Mouse (Mus musculus): ENCODE data around the gene Tmem106c. TPM values are rescaled to one million over a fixed set of nuclear protein-coding genes. Genes with fewer than 3 reads are reported as not detected.
A peak's percentile ranks its signal among the peaks of the same experiment; 100 is the strongest.

Tmem106c gene
- total RNA-seq, 4 experiments from 2014 or later = 32.2 to 37.7 (median 34.1) TPM

DNA sequence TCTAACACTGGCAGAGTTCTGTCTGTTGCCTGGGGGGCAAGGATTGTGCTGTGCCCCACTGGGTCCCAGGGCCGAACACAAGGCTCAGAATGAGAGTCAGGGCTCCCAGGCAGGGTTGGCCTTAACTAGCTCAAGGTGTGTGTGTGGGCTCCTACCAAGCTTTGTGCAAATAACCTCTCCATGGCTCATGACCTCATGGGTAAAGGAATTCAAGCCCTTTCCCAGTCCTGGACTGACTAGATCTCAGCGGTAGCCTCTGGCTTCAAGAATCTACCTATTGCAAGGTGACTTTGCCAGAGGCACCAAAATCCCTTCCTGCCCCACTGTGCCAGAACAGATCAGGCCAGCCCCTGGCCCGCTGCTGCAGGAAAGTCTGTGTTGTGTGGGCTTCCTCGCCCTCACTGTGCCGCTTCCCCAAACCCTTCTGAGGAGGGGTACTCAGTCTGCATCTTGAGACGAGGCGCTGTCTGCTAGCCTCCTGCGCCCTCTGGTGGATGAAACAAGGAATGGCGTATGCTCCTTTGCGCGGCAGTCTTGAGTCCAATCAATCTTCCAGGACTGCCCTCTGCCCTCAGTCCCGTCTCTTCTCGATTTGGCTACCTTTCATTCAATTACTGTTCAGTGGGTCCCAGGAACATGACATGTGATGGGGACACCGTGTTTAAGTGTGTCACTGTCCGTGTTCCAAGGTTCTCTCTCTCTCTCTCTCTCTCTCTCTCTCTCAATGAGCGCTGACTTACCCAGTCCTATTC is 11.7 kb upstream of the Tmem106c start:
- peak in 1 of 2 experiments; percentile 53 for DNase-seq (ENCODE audit: low spot score in 2 of 2)

GRCm38 (mm10) chr15:97952889-97953189 is 11.2 kb upstream of the Tmem106c start:
- DNase-seq (ENCODE audit: low spot score in 2 of 2) = no peak

- no peak for DNase-seq (ENCODE audit: low spot score in 2 of 2)
Observed at GRCm38 (mm10) chr15:97954671-97955070, 9.3 kb upstream of the Tmem106c start.

DNA sequence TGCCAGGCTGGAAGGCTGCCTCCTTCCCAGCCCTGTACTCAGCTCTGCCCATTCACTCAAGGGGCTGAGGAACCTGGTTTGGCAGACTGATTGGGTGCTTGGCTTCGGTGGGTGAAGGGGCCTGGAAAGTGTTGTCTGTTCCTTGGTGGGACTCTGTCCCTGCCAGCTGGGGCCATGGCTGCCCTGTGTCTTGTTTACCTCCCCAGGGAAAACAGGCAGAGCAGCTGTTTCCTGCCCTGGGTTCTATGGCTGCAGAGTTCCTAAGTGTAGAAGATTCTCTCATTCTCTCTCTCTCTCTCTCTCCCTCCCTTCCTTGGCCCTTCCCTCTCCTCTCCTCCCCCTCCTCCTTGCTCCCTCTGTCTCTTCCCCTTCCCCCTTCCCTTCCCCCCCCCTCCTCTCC is 8.7 kb upstream of the Tmem106c start:
- DNase-seq (ENCODE audit: low spot score in 2 of 2) = no peak

DNA sequence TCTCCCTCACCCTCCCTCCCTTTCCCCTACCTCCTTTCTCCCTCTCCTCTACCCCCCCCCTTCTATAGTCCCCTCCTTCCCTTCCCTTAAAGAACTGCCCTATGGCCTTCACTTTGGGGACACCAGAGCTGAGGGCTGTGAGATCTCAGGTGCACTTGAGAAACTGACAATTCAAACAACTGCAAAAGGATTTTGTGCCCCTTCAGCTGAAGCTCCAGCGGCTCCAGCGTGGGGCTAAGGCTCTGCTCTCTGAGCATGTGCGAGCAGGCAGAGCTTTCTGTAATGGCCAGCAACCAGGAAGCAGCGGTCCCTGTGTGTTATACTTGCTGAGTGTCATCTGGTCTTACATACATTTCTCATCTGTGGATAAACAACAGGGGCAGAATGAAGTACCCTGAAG is 8.3 kb upstream of the Tmem106c start:
- no peak for DNase-seq (ENCODE audit: low spot score in 2 of 2)

DNA sequence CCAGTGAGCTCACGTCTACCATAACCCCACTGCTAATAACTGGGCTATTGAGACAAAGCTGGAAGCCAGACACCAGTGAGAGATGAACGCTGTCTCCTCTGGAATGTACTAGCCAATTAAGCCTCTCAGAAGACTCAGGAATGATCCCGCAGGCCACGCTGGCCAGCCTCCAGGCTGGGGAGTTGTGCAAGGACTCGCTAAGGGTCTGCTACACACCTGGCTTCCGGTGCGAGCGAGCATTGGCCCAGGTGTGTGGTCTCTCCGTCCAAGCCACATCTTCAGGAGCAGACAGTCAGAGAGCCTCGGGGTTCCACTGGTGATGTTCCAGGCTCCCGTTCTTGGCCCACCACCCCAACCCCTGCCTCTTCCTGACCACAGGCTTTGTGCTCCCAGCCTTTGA is 7.6 kb upstream of the Tmem106c start:
- DNase-seq (ENCODE audit: low spot score in 2 of 2) = no peak

DNA sequence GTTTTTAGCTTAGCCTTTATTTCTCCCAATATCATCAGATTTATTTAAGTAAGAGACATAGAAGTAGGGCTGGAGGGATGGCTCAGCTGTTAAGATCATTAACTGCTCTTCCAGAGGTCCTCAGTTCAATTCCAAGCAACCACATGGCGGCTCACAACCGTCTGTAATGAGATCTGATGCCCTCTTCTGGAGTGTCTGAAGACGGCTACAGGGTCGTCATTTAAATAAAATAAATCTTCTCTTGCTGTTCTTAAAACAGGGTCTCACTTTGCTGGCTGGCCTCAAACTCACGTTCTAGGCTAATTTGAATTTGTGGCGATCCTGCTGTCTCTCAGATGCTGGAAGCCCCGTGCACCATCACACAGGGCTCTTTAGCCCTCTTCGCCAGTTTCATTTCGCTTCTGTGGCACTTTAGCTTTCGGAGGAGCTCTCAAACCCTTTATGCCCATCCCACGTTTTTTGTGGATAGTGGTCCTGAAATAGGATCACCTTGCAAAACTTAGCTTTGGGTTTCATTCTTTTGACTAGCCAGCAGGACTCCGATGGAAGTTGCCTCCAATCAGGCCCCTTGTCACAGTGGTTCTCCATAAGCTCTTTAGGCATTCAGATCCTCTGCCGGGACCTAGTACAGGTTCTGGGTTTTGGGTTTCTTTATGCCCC is 541 bp upstream of the Tmem106c start:
- DNase-seq (ENCODE audit: low spot score in 2 of 2) = no peak

DNA sequence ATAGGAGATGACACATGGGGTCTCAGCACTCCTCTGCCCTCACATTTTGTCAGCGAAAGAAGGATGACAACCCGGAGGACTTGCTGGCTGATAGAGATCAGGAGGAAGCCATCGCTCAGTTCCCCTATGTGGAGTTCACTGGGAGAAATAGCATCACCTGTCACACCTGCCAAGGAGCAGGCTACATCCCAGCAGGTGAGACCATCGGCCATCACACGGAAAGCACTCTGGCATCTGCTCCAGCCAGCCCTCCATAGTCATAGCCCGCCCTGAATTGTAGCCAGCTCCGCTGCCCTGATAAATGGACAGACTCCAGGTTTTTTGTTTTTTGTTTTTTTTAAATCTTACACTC is 812 bp downstream of the Tmem106c start:
- DNase-seq (ENCODE audit: low spot score in 2 of 2) = no peak

GRCm38 (mm10) chr15:97965311-97966045 is 1.5 kb downstream of the Tmem106c start:
- peak in 1 of 2 experiments; percentile 28 for DNase-seq (ENCODE audit: low spot score in 2 of 2)

- no peak for DNase-seq (ENCODE audit: low spot score in 2 of 2)
Observed at GRCm38 (mm10) chr15:97970299-97970698, 6.3 kb downstream of the Tmem106c start.

DNA sequence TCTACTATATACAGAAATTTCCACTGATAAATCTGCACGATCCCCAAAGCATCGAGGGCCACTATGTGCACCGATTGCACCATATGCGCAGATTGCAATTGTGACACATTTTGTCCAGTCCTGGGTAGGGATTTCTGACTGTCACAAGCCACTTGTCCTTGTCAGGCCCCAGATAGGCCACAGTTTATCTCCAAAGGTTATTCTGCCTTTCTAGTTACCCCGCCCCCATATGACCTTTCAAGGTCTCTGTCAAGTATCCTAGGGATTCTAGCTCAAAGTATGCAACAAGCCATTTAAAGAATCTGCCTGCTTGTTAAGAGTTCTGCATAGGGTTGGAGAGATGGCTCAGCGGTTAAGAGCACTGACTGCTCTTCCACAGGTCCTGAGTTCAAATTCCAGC is 8.6 kb downstream of the Tmem106c start:
- no peak for DNase-seq (ENCODE audit: low spot score in 2 of 2)

- no peak for DNase-seq (ENCODE audit: low spot score in 2 of 2)
Observed at GRCm38 (mm10) chr15:97973248-97974005, 9.4 kb downstream of the Tmem106c start.

DNA sequence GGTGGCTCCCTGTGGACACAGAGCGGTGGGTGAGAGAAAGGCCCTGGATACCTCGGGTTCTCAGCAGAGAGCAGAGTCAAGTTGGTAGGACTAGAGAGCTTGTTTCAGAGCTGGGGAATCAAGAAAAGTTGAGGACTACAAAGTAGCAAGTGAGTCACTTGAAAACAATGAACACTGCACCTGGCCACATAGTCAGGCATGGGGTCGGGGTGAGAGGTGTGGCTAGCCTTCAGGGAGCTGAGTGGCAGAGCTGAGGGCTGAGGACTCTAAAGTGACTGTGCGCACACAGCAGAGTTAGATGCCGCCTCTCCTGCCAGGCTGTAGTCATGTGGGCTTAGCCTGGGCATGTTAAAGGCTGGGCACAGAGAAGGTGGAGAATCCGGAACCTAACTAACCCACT is 17.6 kb downstream of the Tmem106c start:
- no peak for DNase-seq (ENCODE audit: low spot score in 2 of 2)

DNA sequence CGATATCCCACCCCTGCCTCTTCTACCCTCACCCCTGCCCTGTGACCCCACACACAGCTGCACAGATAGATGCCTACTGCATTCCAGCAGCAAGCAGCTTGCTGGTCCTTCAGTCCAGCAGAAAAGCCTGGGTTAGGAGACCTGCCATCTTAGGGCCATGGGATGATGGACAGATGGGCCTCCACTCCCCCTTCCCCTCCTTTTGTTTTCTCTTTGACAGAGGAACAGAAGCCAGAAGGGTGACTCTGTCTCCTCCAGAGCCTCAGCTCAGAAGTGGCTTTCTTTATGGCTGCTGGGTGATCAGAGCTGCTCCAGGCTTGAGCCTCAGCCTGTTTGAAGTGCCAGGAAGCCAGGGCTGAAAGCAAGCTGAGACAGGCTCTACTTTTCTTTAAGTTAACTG is 25.5 kb downstream of the Tmem106c start:
- DNase-seq (ENCODE audit: low spot score in 2 of 2) = no peak

DNA sequence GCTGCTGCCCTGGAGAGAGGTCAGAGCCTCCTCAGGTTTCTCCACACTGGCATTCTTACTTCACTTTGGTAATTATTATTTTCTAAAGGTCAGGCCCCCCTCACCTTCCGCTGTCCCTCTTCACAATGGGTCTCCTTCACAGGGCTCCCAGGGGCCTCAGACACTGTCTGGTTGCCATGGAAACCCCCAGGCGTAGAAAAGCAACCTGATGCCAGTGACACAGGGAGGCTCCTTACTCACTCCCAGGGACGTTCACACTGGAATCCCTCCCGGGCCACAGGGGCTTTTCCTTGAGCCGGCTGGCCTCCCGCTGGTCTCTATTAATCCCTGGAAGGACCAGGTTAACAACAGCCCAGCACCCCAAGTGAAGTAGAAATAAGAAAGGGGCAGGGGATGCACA is 26.1 kb downstream of the Tmem106c start:
- no peak for DNase-seq (ENCODE audit: low spot score in 2 of 2)

GRCm38 (mm10) chr15:97990721-97991120 is 26.7 kb downstream of the Tmem106c start:
- DNase-seq (ENCODE audit: low spot score in 2 of 2) = no peak

DNA sequence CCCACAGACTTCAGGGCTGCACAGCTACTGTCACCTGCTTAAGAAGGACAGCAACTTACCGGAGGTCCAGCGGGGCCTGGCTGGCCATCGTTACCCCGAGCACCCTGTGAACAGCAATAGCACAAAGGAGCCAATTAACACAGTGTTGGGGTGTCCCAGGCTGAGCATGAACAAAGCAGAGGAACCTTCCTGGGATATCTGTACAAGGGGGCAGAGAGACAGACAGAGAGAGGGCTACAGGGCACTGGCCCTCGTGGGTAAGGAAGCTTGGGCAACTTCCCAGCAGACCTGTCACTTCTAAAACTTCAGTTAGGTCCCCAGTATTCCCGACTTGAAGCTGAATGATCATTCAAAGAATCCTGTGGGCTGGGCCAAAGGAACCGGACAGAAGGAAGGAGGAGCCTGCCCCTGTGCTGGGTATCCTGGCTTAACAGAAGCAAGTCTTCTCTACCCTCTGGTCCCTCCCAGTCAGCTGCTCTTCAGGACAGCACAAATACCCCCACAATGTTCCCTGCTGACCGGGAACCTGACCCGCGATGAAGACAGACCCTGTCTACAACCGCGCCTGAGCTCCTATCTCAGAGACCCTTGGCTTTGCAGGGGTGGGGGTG is 27.4 kb downstream of the Tmem106c start:
- no peak for DNase-seq (ENCODE audit: low spot score in 2 of 2)

- no peak for DNase-seq (ENCODE audit: low spot score in 2 of 2)
Observed at GRCm38 (mm10) chr15:97992027-97992711, 28.2 kb downstream of the Tmem106c start.

DNA sequence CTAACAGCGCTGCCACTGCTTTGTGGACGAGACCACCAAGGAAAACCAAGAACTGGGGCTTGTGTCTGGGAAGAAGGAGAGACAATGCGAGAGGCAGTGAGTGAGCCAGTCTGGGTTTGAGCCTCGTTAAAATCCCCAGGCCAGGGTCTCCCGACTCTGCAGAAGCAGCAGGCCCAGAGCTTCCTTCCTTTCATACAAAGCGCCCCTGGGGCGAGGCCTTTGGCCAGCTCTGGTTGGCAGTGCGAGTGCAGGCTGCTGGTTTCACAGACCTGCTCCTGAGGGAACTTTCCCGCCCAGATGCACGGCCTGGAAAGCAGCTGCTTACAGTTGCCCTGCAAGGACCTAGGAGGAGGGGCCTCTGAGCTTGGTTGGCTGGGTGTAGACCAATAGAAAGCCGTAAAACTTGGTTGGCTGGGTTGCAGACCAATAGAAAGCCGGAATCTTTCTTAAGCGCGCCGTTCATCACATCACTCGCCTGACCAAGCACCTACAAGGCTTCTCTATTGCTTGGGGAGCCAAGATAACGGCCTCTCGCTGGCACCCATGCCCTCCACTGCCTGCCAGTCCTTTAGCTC is 28.8 kb downstream of the Tmem106c start:
- peak; percentile 51 to 76 for DNase-seq (ENCODE audit: low spot score in 2 of 2)

- DNase-seq (ENCODE audit: low spot score in 2 of 2) = no peak
Observed at GRCm38 (mm10) chr15:97996716-97997256, 32.8 kb downstream of the Tmem106c start.

Data from left cerebral cortex, adult 8-10 months (tissue).